Mouse (Mus musculus): ENCODE results near the gene Gm45521. TPM values are rescaled to one million over a fixed set of nuclear protein-coding genes. Genes with fewer than 3 reads are reported as not detected.

Gm45521 gene
- polyA plus RNA-seq, 1 experiment from 2014 or later, result not detected

- WGBS, result 93% methylated on average over 6 of the region's 6 CpGs
Measured at GRCm38 (mm10) chr14:7986913-7987312, 29.8 kb downstream of the Gm45521 start.

GRCm38 (mm10) chr14:7989371-7989770 lies 32.3 kb downstream of the Gm45521 start:
- Histone ChIP-seq H3K9me3 (no peaks in the 10 kb centered on the region), H3K4me1 (no peaks in the 10 kb centered on the region), H3K36me3 (no peaks in the 10 kb centered on the region), H3K27ac (no peak overlapping the region), H3K27me3 (no peaks in the 10 kb centered on the region), H3K4me3 (no peak overlapping the region), H3K4me2 (no peak overlapping the region), H3K9ac (no peak overlapping the region)
- no peak for ATAC-seq (ENCODE audit: insufficient number of reproducible peaks, low FRiP score, low TSS enrichment, low read depth)
- 44% methylated on average over 1 of the region's 1 CpGs for WGBS

More at GRCm38 (mm10) chr14:7986913-7987312, 29.8 kb downstream of the Gm45521 start:
- H3K4me2 ChIP-seq, result no peak overlapping the region
- H3K27ac ChIP-seq, result no peak overlapping the region
- ATAC-seq (ENCODE audit: insufficient number of reproducible peaks, low FRiP score, low TSS enrichment, low read depth), result no peak
- H3K36me3 ChIP-seq, result no peaks in the 10 kb centered on the region
- H3K9ac ChIP-seq, result no peak overlapping the region
- no peaks in the 10 kb centered on the region for H3K27me3 ChIP-seq
- H3K9me3 ChIP-seq, result no peaks in the 10 kb centered on the region
- H3K4me1 ChIP-seq, result no peaks in the 10 kb centered on the region
- no peak overlapping the region for H3K4me3 ChIP-seq

- no peak for ATAC-seq (ENCODE audit: insufficient number of reproducible peaks, low FRiP score, low TSS enrichment, low read depth)
- Histone ChIP-seq H3K4me1 (no peaks in the 10 kb centered on the region), H3K27ac (no peak overlapping the region), H3K36me3 (no peaks in the 10 kb centered on the region), H3K9ac (no peak overlapping the region), H3K4me2 (no peak overlapping the region), H3K27me3 (no peaks in the 10 kb centered on the region), H3K4me3 (no peak overlapping the region), H3K9me3 (no peaks in the 10 kb centered on the region)
- WGBS, result 70% methylated on average over 3 of the region's 3 CpGs
Measured at GRCm38 (mm10) chr14:7989961-7990360, 32.9 kb downstream of the Gm45521 start.

- 75% methylated on average over 5 of the region's 5 CpGs for WGBS
- no peak overlapping the region for H3K4me3 ChIP-seq
- no peak for ATAC-seq (ENCODE audit: insufficient number of reproducible peaks, low FRiP score, low TSS enrichment, low read depth)
- H3K27ac ChIP-seq, result no peak overlapping the region
- H3K27me3 ChIP-seq, result no peaks in the 10 kb centered on the region; the same call in 1 of the 2 replicates
- no peaks in the 10 kb centered on the region for H3K4me1 ChIP-seq
- no peak overlapping the region for H3K9ac ChIP-seq
- H3K36me3 ChIP-seq, result no peaks in the 10 kb centered on the region
- H3K4me2 ChIP-seq, result no peak overlapping the region
- no peaks in the 10 kb centered on the region for H3K9me3 ChIP-seq
Measured at GRCm38 (mm10) chr14:7991108-7991776, 34.2 kb downstream of the Gm45521 start.

- no peaks in the 10 kb centered on the region; the same call in 1 of the 2 replicates for H3K27me3 ChIP-seq
- 46% methylated on average over 6 of the region's 6 CpGs for WGBS
- ATAC-seq (ENCODE audit: insufficient number of reproducible peaks, low FRiP score, low TSS enrichment, low read depth), result no peak
- no peaks in the 10 kb centered on the region for H3K4me1 ChIP-seq
- H3K4me2 ChIP-seq, result no peak overlapping the region
- H3K9me3 ChIP-seq, result no peaks in the 10 kb centered on the region
- no peaks in the 10 kb centered on the region for H3K36me3 ChIP-seq
- no peak overlapping the region for H3K4me3 ChIP-seq
- no peak overlapping the region for H3K27ac ChIP-seq
- H3K9ac ChIP-seq, result no peak overlapping the region
Measured at GRCm38 (mm10) chr14:7992158-7992557, 35.1 kb downstream of the Gm45521 start.

GRCm38 (mm10) chr14:7994271-7994767 lies 37.2 kb downstream of the Gm45521 start, which contains the start of gene Dnase1l3:
Gene Dnase1l3 (minus strand): TSS chr14:7994573.
- Histone ChIP-seq H3K36me3 (no peaks in the 10 kb centered on the region), H3K27ac (0 out of 2 replicates have a peak within 1 kb of the TSS, but pooled peaks have one; percentile 29), H3K9me3 (no peaks in the 10 kb centered on the region), H3K4me3 (no peak within 1 kb of the TSS), H3K4me2 (no peak within 1 kb of the TSS), H3K9ac (no peak within 1 kb of the TSS), H3K4me1 (no peaks in the 10 kb centered on the region), H3K27me3 (peaks cover 7% of the 10 kb centered on the region)
- ATAC-seq (ENCODE audit: insufficient number of reproducible peaks, low FRiP score, low TSS enrichment, low read depth), result no peak
- WGBS, result 57% methylated on average over 8 of the region's 8 CpGs

GRCm38 (mm10) chr14:7997255-7997696 lies 40.2 kb downstream of the Gm45521 start:
- no peaks in the 10 kb centered on the region for H3K9me3 ChIP-seq
- peaks cover 35% of the 10 kb centered on the region for H3K27me3 ChIP-seq
- 3% methylated on average over 15 of the region's 15 CpGs for WGBS
- H3K36me3 ChIP-seq, result no peaks in the 10 kb centered on the region
- no peak overlapping the region for H3K27ac ChIP-seq
- peak overlapping the region; percentile 12; the same call in 1 of the 2 replicates for H3K4me3 ChIP-seq
- H3K4me1 ChIP-seq, result peaks cover 3% of the 10 kb centered on the region; the same call in 1 of the 2 replicates
- H3K9ac ChIP-seq, result no peak overlapping the region
- peak overlapping the region; percentile 34; the same call in 1 of the 2 replicates for H3K4me2 ChIP-seq
- no peak for ATAC-seq (ENCODE audit: insufficient number of reproducible peaks, low FRiP score, low TSS enrichment, low read depth)

- peaks cover 40% of the 10 kb centered on the region for H3K27me3 ChIP-seq
- WGBS, result 63% methylated on average over 3 of the region's 3 CpGs
- H3K9ac ChIP-seq, result no peak overlapping the region
- H3K27ac ChIP-seq, result peak overlapping the region; percentile 22; the same call in 1 of the 2 replicates
- no peak overlapping the region for H3K4me3 ChIP-seq
- no peak for ATAC-seq (ENCODE audit: insufficient number of reproducible peaks, low FRiP score, low TSS enrichment, low read depth)
- H3K4me1 ChIP-seq, result peaks cover 18% of the 10 kb centered on the region
- no peak overlapping the region for H3K4me2 ChIP-seq
- no peaks in the 10 kb centered on the region for H3K9me3 ChIP-seq
- H3K36me3 ChIP-seq, result no peaks in the 10 kb centered on the region
Measured at GRCm38 (mm10) chr14:7999030-7999429, 41.9 kb downstream of the Gm45521 start.

GRCm38 (mm10) chr14:7999435-7999834 lies 42.3 kb downstream of the Gm45521 start:
- Histone ChIP-seq H3K4me2 (no peak overlapping the region), H3K4me1 (peaks cover 22% of the 10 kb centered on the region), H3K36me3 (no peaks in the 10 kb centered on the region), H3K9ac (no peak overlapping the region), H3K9me3 (no peaks in the 10 kb centered on the region), H3K27me3 (peaks cover 43% of the 10 kb centered on the region), H3K27ac (0 out of 2 replicates have a peak overlapping the region, but pooled peaks have one; percentile 24), H3K4me3 (no peak overlapping the region)
- 69% methylated on average over 5 of the region's 5 CpGs for WGBS
- 0 out of 2 replicates have a peak, but pooled peaks have one; percentile 23 for ATAC-seq (ENCODE audit: insufficient number of reproducible peaks, low FRiP score, low TSS enrichment, low read depth)

- Histone ChIP-seq H3K4me1 (peaks cover 22% of the 10 kb centered on the region), H3K27ac (no peak overlapping the region), H3K9ac (no peak overlapping the region), H3K36me3 (no peaks in the 10 kb centered on the region), H3K4me2 (no peak overlapping the region), H3K27me3 (peaks cover 43% of the 10 kb centered on the region), H3K9me3 (no peaks in the 10 kb centered on the region), H3K4me3 (no peak overlapping the region)
- 89% methylated on average over 5 of the region's 5 CpGs for WGBS
- no peak for ATAC-seq (ENCODE audit: insufficient number of reproducible peaks, low FRiP score, low TSS enrichment, low read depth)
Measured at GRCm38 (mm10) chr14:8000247-8000646, 43.2 kb downstream of the Gm45521 start.

- Histone ChIP-seq H3K4me2 (no peak overlapping the region), H3K9me3 (no peaks in the 10 kb centered on the region), H3K9ac (no peak overlapping the region), H3K4me3 (no peak overlapping the region), H3K27me3 (peaks cover 43% of the 10 kb centered on the region), H3K27ac (no peak overlapping the region), H3K4me1 (peaks cover 22% of the 10 kb centered on the region), H3K36me3 (no peaks in the 10 kb centered on the region)
- no peak for ATAC-seq (ENCODE audit: insufficient number of reproducible peaks, low FRiP score, low TSS enrichment, low read depth)
- WGBS, result 33% methylated on average over 17 of the region's 17 CpGs
Measured at GRCm38 (mm10) chr14:8000831-8001685, 44.0 kb downstream of the Gm45521 start.

Data from limb, embryonic 15.5 days (tissue).